Mouse (Mus musculus): ENCODE measurements around the gene Epb41l2. TPM values are rescaled to one million over a fixed set of nuclear protein-coding genes. Genes with fewer than 3 reads are reported as not detected.

Epb41l2 gene
- polyA plus RNA-seq, 1 experiment from 2014 or later, result 23.6 TPM

DNA sequence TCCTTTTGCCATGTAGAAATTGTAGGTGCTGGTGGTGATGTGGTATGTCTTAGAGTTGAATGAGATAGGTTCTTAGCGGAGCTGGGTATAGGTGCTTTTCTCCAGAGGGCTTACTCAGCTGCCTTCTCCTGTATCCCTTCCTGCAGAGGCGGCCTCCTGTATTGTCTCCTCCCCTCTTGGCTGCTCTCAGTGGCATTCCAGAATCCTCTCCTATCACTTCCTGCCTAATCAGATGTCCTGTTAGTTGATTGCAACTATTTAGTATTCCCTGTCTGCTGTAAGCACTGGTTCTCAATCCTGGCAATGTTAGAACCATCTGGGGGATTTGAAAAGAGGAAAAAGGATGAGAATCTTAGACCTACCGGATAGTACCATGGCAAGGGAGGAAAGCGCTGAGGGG is 27.3 kb downstream of the Epb41l2 start:
- WGBS, result 73% methylated on average over 4 of the region's 4 CpGs
- Histone ChIP-seq H3K9ac (replicated peaks; ENCODE audit: low read length) (no peak overlapping the region), H3K36me3 (ENCODE audit: control insufficient read depth, insufficient read depth, low read length) (no peaks in the 10 kb centered on the region), H3K27me3 (ENCODE audit: control insufficient read depth, insufficient read depth, low read length) (no peaks in the 10 kb centered on the region), H3K4me2 (ENCODE audit: low read length) (no peak overlapping the region), H3K4me1 (ENCODE audit: control insufficient read depth, insufficient read depth, low read length) (no peaks in the 10 kb centered on the region), H3K4me3 (replicated peaks; ENCODE audit: low read depth, low read length) (no peak overlapping the region), H3K27ac (replicated peaks; ENCODE audit: low read depth, low read length) (no peak overlapping the region), H3K9me3 (ENCODE audit: control insufficient read depth, low read length) (no peaks in the 10 kb centered on the region)
- DNase-seq (no peak), ATAC-seq (ENCODE audit: low FRiP score, low TSS enrichment) (no peak)

DNA sequence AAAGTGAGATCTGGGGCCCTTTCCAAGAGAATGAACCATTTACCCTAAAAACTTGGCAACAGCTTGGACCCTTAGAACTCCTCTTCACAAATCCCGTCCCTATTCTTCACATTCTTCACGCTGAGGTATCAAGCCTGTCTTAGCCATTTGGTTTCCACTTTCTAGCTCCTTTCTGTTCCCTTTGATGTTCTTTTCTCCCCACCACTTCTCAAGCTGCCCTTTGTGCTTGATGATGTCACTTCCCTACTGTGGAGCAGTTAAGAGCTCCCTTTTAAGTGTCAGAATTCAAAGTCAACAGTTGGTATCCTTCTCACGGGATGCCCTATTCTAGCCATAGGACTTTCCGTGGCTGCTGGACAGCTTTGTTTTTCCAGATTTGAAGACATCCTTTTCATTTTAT is 27.7 kb downstream of the Epb41l2 start:
- H3K27me3 ChIP-seq (ENCODE audit: control insufficient read depth, insufficient read depth, low read length), result no peaks in the 10 kb centered on the region
- H3K27ac ChIP-seq (replicated peaks; ENCODE audit: low read depth, low read length), result no peak overlapping the region
- H3K9ac ChIP-seq (replicated peaks; ENCODE audit: low read length), result no peak overlapping the region
- H3K9me3 ChIP-seq (ENCODE audit: control insufficient read depth, low read length), result no peaks in the 10 kb centered on the region
- no peaks in the 10 kb centered on the region for H3K4me1 ChIP-seq (ENCODE audit: control insufficient read depth, insufficient read depth, low read length)
- H3K4me3 ChIP-seq (replicated peaks; ENCODE audit: low read depth, low read length), result no peak overlapping the region
- DNase-seq, result no peak
- WGBS, result 34% methylated on average over 4 of the region's 4 CpGs
- H3K4me2 ChIP-seq (ENCODE audit: low read length), result no peak overlapping the region
- no peaks in the 10 kb centered on the region for H3K36me3 ChIP-seq (ENCODE audit: control insufficient read depth, insufficient read depth, low read length)
- no peak for ATAC-seq (ENCODE audit: low FRiP score, low TSS enrichment)

DNA sequence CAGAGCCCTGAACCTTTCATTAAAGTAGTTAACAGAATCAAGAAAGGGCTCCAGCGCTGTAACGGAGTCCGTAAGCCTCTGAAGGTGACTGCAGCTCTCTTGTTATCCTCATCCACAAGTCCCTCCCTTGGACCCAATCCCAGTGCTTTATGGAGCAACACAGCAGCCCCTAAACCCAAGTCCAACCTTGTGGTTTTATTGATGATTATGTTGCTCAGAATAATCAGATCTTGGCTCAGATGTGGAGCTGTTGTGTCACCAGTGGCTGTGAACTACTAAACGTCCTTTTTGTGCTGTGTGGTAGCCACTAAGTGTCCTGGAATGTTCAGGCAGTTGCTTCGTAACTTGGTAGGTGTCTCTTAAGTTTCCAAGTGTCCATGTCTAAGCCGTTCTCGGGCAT is 33.2 kb downstream of the Epb41l2 start:
- no peak overlapping the region for H3K4me2 ChIP-seq (ENCODE audit: low read length)
- no peaks in the 10 kb centered on the region for H3K36me3 ChIP-seq (ENCODE audit: control insufficient read depth, insufficient read depth, low read length)
- ATAC-seq (ENCODE audit: low FRiP score, low TSS enrichment) (no peak), DNase-seq (no peak)
- no peak overlapping the region for H3K9ac ChIP-seq (replicated peaks; ENCODE audit: low read length)
- H3K4me3 ChIP-seq (replicated peaks; ENCODE audit: low read depth, low read length), result no peak overlapping the region
- 92% methylated on average over 7 of the region's 7 CpGs for WGBS
- H3K27me3 ChIP-seq (ENCODE audit: control insufficient read depth, insufficient read depth, low read length), result no peaks in the 10 kb centered on the region
- no peak overlapping the region for H3K27ac ChIP-seq (replicated peaks; ENCODE audit: low read depth, low read length)
- no peaks in the 10 kb centered on the region for H3K4me1 ChIP-seq (ENCODE audit: control insufficient read depth, insufficient read depth, low read length)
- no peaks in the 10 kb centered on the region for H3K9me3 ChIP-seq (ENCODE audit: control insufficient read depth, low read length)

DNA sequence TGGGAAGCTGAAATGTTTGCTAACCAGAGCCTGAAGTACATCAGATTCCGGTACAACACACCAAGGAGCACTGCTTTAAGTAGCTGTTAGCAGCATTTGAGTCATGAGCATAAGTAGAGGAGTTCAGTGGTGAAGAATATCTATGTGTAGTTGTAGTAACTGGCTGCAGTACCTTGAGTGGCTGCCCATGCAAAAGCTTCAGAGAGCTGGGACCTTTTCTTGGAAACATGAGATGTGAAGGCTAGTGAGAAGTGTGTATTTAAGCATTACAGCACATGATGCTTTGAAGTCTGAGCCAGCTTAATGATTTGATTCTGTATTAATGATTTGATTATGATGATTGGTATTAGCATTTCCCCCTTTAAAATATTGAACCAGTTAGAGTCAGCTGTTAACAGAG is 34.1 kb downstream of the Epb41l2 start:
- Histone ChIP-seq H3K4me3 (replicated peaks; ENCODE audit: low read depth, low read length) (no peak overlapping the region), H3K36me3 (ENCODE audit: control insufficient read depth, insufficient read depth, low read length) (no peaks in the 10 kb centered on the region), H3K4me1 (ENCODE audit: control insufficient read depth, insufficient read depth, low read length) (no peaks in the 10 kb centered on the region), H3K27me3 (ENCODE audit: control insufficient read depth, insufficient read depth, low read length) (no peaks in the 10 kb centered on the region), H3K9me3 (ENCODE audit: control insufficient read depth, low read length) (no peaks in the 10 kb centered on the region), H3K9ac (replicated peaks; ENCODE audit: low read length) (no peak overlapping the region), H3K27ac (replicated peaks; ENCODE audit: low read depth, low read length) (no peak overlapping the region), H3K4me2 (ENCODE audit: low read length) (no peak overlapping the region)
- ATAC-seq (ENCODE audit: low FRiP score, low TSS enrichment), result no peak
- DNase-seq, result no peak
- 90% methylated on average over 1 of the region's 1 CpGs for WGBS

DNA sequence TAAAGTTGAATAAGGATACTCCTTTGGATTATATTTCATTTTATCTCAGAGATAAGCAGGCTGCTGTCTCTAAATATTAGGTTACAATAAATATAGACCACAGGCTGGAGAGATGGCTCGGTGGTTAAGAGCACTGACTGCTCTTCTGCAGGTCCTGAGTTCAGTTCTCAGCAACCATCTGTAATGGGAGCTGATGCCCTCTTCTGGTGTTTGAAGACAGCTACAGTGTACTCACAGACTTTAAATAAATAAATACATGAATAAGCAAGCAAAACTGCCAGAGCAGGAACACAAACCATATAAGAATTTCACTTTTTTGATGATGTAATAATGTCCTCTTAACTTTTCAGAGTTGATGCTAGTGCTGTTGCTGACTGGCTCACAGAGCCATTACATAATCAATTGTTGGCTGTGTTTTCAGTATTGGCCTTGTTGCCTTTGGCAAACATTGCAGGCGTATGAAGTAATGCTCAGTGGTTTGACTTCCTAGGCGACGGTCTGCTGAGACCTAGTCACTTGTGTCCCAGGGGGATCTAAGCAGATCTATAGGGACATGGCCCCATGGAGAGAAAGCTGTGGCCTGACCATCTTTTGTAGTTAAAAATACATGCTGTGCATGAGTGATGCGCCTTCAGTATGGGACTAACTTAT is 35.8 kb downstream of the Epb41l2 start:
- Histone ChIP-seq H3K4me3 (replicated peaks; ENCODE audit: low read depth, low read length) (no peak overlapping the region), H3K27ac (replicated peaks; ENCODE audit: low read depth, low read length) (no peak overlapping the region), H3K4me1 (ENCODE audit: control insufficient read depth, insufficient read depth, low read length) (no peaks in the 10 kb centered on the region), H3K27me3 (ENCODE audit: control insufficient read depth, insufficient read depth, low read length) (no peaks in the 10 kb centered on the region), H3K9me3 (ENCODE audit: control insufficient read depth, low read length) (no peaks in the 10 kb centered on the region), H3K9ac (replicated peaks; ENCODE audit: low read length) (no peak overlapping the region), H3K36me3 (ENCODE audit: control insufficient read depth, insufficient read depth, low read length) (no peaks in the 10 kb centered on the region), H3K4me2 (ENCODE audit: low read length) (no peak overlapping the region)
- WGBS, result 81% methylated on average over 5 of the region's 5 CpGs
- DNase-seq (no peak), ATAC-seq (ENCODE audit: low FRiP score, low TSS enrichment) (no peak)

DNA sequence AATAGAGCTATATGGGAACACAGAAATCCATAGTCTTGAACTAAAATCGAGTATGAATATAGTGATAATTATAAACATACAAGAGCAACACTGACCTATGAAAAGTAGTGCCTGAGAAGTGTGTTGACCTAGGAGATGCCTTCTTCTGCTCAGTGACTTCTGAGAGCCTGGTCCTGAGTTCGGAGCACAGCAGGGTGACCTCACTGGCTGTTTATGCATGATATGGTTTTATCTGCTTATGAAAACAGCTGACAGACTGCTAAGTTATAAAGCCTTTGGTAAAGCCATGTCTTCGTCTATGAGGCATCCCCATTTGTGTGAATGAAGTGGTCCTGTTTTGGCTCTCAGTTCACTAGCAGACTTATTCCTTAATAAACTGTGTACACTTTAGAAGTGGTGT is 37.3 kb downstream of the Epb41l2 start:
- H3K4me3 ChIP-seq (replicated peaks; ENCODE audit: low read depth, low read length), result no peak overlapping the region
- H3K4me2 ChIP-seq (ENCODE audit: low read length), result no peak overlapping the region
- DNase-seq, result no peak
- H3K27ac ChIP-seq (replicated peaks; ENCODE audit: low read depth, low read length), result no peak overlapping the region
- H3K36me3 ChIP-seq (ENCODE audit: control insufficient read depth, insufficient read depth, low read length), result no peaks in the 10 kb centered on the region
- H3K9me3 ChIP-seq (ENCODE audit: control insufficient read depth, low read length), result no peaks in the 10 kb centered on the region
- no peaks in the 10 kb centered on the region for H3K27me3 ChIP-seq (ENCODE audit: control insufficient read depth, insufficient read depth, low read length)
- ATAC-seq (ENCODE audit: low FRiP score, low TSS enrichment), result no peak
- WGBS, result 89% methylated on average over 3 of the region's 3 CpGs
- H3K9ac ChIP-seq (replicated peaks; ENCODE audit: low read length), result no peak overlapping the region
- H3K4me1 ChIP-seq (ENCODE audit: control insufficient read depth, insufficient read depth, low read length), result no peaks in the 10 kb centered on the region

DNA sequence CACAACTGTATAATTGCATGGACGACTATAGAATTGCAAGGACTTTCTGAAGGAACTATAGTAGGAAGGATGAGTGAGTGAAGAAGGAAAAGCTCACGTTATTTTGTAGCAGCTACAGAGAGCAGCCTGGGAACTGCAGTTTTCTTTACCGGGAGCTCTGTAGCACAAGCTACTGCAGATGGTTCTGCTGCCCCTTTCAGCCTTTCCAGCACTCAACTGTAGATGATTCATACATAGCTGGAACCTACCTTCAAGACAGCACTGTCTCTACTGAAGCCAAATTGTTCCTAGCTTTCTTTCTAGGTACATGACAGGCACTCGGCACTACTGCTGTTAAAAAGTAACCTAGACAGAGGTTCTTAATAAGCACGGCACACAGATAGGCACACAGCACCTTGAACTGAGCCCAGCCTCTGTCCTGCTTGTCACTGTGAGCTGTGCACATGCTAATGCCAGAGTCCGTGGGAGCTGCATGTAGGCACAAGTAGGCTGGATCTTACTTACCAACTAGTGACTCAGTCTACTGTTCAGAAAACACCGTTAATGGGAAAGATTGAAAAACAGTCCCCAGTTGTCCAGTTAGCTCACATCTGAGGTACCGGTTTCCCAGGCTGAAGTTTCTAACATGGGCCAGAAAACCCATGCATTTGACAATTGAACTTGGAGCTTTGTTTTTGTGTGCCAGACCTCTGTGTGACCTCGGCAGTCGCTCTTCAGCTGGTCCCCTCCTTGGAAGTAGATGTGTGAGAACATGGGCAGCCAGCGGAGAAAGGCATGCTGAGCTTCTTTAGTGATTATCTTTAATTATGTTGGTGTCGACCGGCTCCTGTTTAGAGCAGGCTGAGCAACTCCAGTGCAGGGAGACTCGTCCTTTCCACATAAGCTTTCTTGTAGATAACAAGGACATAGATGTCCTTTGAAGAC is 38.4 kb downstream of the Epb41l2 start:
- no peaks in the 10 kb centered on the region for H3K4me1 ChIP-seq (ENCODE audit: control insufficient read depth, insufficient read depth, low read length)
- H3K9ac ChIP-seq (replicated peaks; ENCODE audit: low read length), result no peak overlapping the region
- H3K9me3 ChIP-seq (ENCODE audit: control insufficient read depth, low read length), result no peaks in the 10 kb centered on the region
- 68% methylated on average over 14 of the region's 14 CpGs for WGBS
- no peaks in the 10 kb centered on the region for H3K36me3 ChIP-seq (ENCODE audit: control insufficient read depth, insufficient read depth, low read length)
- no peak for ATAC-seq (ENCODE audit: low FRiP score, low TSS enrichment)
- no peaks in the 10 kb centered on the region for H3K27me3 ChIP-seq (ENCODE audit: control insufficient read depth, insufficient read depth, low read length)
- no peak overlapping the region for H3K4me2 ChIP-seq (ENCODE audit: low read length)
- H3K4me3 ChIP-seq (replicated peaks; ENCODE audit: low read depth, low read length), result no peak overlapping the region
- no peak overlapping the region for H3K27ac ChIP-seq (replicated peaks; ENCODE audit: low read depth, low read length)
- no peak for DNase-seq

DNA sequence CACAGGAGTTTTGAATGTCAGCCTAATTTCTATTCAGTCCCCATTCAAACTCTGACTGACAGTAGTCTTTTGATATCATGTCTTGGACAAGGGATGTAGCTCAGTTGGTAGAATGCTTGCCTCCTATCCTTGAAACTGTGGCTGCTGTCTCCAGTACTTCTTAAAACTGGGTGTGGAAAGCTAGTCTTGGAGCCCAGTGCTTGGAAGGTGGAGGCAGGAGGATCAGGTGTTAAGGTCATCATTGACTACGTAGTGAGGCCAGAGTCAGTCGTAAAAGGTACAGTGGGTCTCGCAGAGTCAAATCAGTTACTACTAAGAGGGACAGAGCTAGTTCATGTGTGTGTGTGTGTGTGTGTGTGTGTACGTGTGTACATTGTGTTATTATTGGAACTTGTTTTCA is 39.4 kb downstream of the Epb41l2 start:
- H3K27me3 ChIP-seq (ENCODE audit: control insufficient read depth, insufficient read depth, low read length), result no peaks in the 10 kb centered on the region
- H3K9ac ChIP-seq (replicated peaks; ENCODE audit: low read length), result no peak overlapping the region
- H3K27ac ChIP-seq (replicated peaks; ENCODE audit: low read depth, low read length), result no peak overlapping the region
- ATAC-seq (ENCODE audit: low FRiP score, low TSS enrichment) (no peak), DNase-seq (no peak)
- H3K4me2 ChIP-seq (ENCODE audit: low read length), result no peak overlapping the region
- H3K4me1 ChIP-seq (ENCODE audit: control insufficient read depth, insufficient read depth, low read length), result no peaks in the 10 kb centered on the region
- no peaks in the 10 kb centered on the region for H3K9me3 ChIP-seq (ENCODE audit: control insufficient read depth, low read length)
- 92% methylated on average over 4 of the region's 4 CpGs for WGBS
- no peaks in the 10 kb centered on the region for H3K36me3 ChIP-seq (ENCODE audit: control insufficient read depth, insufficient read depth, low read length)
- no peak overlapping the region for H3K4me3 ChIP-seq (replicated peaks; ENCODE audit: low read depth, low read length)

DNA sequence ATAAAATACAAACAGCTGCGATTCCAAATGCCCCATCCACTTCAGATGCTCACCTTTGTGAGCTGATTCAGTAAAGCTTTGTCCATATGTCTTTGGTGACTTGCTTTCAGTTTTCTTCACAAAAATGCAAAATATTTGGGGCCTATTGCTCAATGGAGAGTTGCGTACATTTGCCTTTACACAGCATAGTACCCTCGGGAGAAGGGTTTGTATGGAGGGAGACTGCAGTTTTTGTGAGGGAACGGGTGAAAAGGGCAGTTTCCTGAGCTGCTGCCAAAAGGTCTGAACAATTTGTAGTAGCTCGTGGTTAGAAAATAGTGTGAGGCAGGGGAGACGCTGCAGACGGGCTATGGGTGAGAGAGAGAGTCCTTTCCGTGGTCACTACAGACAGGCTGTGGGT is 40.5 kb downstream of the Epb41l2 start:
- no peak for ATAC-seq (ENCODE audit: low FRiP score, low TSS enrichment)
- Histone ChIP-seq H3K4me2 (ENCODE audit: low read length) (no peak overlapping the region), H3K4me3 (replicated peaks; ENCODE audit: low read depth, low read length) (no peak overlapping the region), H3K27ac (replicated peaks; ENCODE audit: low read depth, low read length) (no peak overlapping the region), H3K27me3 (ENCODE audit: control insufficient read depth, insufficient read depth, low read length) (no peaks in the 10 kb centered on the region), H3K9ac (replicated peaks; ENCODE audit: low read length) (no peak overlapping the region), H3K36me3 (ENCODE audit: control insufficient read depth, insufficient read depth, low read length) (no peaks in the 10 kb centered on the region), H3K9me3 (ENCODE audit: control insufficient read depth, low read length) (no peaks in the 10 kb centered on the region), H3K4me1 (ENCODE audit: control insufficient read depth, insufficient read depth, low read length) (no peaks in the 10 kb centered on the region)
- DNase-seq, result no peak
- WGBS, result 69% methylated on average over 8 of the region's 8 CpGs
